In the genomic region with DNA sequence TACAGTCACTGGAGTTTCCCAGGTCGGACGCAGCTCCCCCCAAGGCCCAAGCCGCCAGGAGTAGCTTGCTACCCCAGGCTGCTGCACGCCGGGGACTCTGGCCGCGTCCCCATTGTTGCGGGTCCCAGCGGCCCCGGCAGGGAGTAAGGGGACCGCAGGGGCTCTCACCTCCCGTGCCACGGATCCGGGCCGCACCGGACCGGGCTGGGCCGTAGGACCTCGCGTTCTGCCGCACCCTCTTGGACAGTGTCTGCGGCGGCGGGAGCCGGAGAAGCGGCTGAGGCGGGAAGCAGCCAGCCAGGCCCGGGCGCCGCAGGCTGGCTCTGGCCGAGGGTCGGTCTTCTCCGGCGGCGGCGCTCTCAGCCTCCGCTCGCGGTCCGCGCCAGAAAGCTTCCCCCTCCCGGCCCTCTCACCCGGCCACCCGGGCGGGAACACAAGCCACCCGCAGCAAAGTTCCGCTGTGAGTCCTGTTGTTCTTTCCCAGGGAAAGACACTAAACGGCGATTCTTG, we compare ENCODE assay signal across 8 mouse cellular contexts. TPM values are rescaled to one million over a fixed set of nuclear protein-coding genes. Genes with fewer than 3 reads are reported as not detected.
DNase-seq lines count a peak whose midpoint lies in the region; ATAC-seq and TF ChIP-seq lines count a peak whose summit lies in the region.

A gene (minus strand): TSS at position 383 of the 510 bp plus-strand sequence.

- peak within 1 kb of the TSS; percentile 100 for H3K9ac ChIP-seq in forebrain, embryonic 16.5 days (replicated peaks; ENCODE audit: low read depth, low read length)
- H3K9ac ChIP-seq in neural tube, embryonic 14.5 days (replicated peaks; ENCODE audit: low read depth, low read length), result peak within 1 kb of the TSS; percentile 99

- peak; percentile 80 for DNase-seq in G1E (ENCODE audit: low spot score)
- DNase-seq in cerebellum, adult 18-20 months, result peak; percentile 82 to 93
- peak; percentile 62 for DNase-seq in heart, postnatal 25 days (ENCODE audit: low spot score)
- peak; percentile 77 to 82 for DNase-seq in layer of hippocampus, adult 18-20 months (ENCODE audit: low spot score in 2 of 2)
- DNase-seq in lung, adult 18-20 months, result peak; percentile 80 to 84

- H3K27ac ChIP-seq in forebrain, embryonic 16.5 days (ENCODE audit: low read length), result peak within 1 kb of the TSS; percentile 84
- peak within 1 kb of the TSS; percentile 84 for H3K27ac ChIP-seq in neural tube, embryonic 14.5 days (ENCODE audit: low read depth, low read length)
- peak within 1 kb of the TSS; percentile 96 for H3K27ac ChIP-seq in testis, adult 2 months (ENCODE audit: control insufficient read depth, insufficient read depth, low read depth, low read length)

- peaks cover 4% of the 10 kb centered on the region for H3K36me3 ChIP-seq in G1E (replicated peaks)
- no peaks in the 10 kb centered on the region for H3K36me3 ChIP-seq in forebrain, embryonic 16.5 days (ENCODE audit: control insufficient read depth, insufficient read depth)
- no peaks in the 10 kb centered on the region for H3K36me3 ChIP-seq in neural tube, embryonic 14.5 days (ENCODE audit: control insufficient read depth, insufficient read depth, low read length)
- no peaks in the 10 kb centered on the region for H3K36me3 ChIP-seq in testis, adult 2 months (ENCODE audit: control insufficient read depth, insufficient read depth, low read length)

- peak within 1 kb of the TSS; percentile 92 for H3K4me2 ChIP-seq in forebrain, embryonic 16.5 days (ENCODE audit: low read length)
- peak within 1 kb of the TSS; percentile 97 for H3K4me2 ChIP-seq in neural tube, embryonic 14.5 days (ENCODE audit: low read depth, low read length)

- H3K9me3 ChIP-seq in G1E (replicated peaks), result no peaks in the 10 kb centered on the region
- H3K9me3 ChIP-seq in forebrain, embryonic 16.5 days (ENCODE audit: control insufficient read depth, low read length), result no peaks in the 10 kb centered on the region
- H3K9me3 ChIP-seq in neural tube, embryonic 14.5 days (ENCODE audit: control insufficient read depth, low read length), result no peaks in the 10 kb centered on the region

- peaks cover 25% of the 10 kb centered on the region for H3K4me1 ChIP-seq in G1E (ENCODE audit: insufficient read depth, low read depth, low read length)
- peaks cover 14% of the 10 kb centered on the region for H3K4me1 ChIP-seq in forebrain, embryonic 16.5 days (replicated peaks; ENCODE audit: control insufficient read depth, insufficient read depth, low read length)
- peaks cover 6% of the 10 kb centered on the region; the same call in 1 of the 2 replicates for H3K4me1 ChIP-seq in neural tube, embryonic 14.5 days (ENCODE audit: control insufficient read depth, insufficient read depth, low read length)
- H3K4me1 ChIP-seq in testis, adult 2 months (ENCODE audit: control insufficient read depth, insufficient read depth, low read length), result peaks cover 8% of the 10 kb centered on the region

- intact Hi-C loops in heart, postnatal 25 days (cut with DNase I), result loop anchor here (2.0 kb wide), 1 partner anchor 32 kb away; a partner anchor contains a TSS

- no peak for TF ChIP-seq CTCF in G1E (IDR thresholded peaks at IDR 0.05; ENCODE audit: low read depth, low read length)
- TF ChIP-seq CTCF in testis, adult 2 months (IDR thresholded peaks at IDR 0.05; ENCODE audit: control insufficient read depth, insufficient read depth, insufficient replicate concordance, low read depth, low read length), result no peak

- peak; percentile 74 for TF ChIP-seq POLR2A in testis, adult 2 months (IDR thresholded peaks at IDR 0.05; ENCODE audit: control insufficient read depth, low read depth, low read length)

- H3K4me3 ChIP-seq in G1E (ENCODE audit: low read depth, low read length), result peak within 1 kb of the TSS; percentile 95
- H3K4me3 ChIP-seq in forebrain, embryonic 16.5 days (replicated peaks; ENCODE audit: low read length), result peak within 1 kb of the TSS; percentile 94
- peak within 1 kb of the TSS; percentile 100 for H3K4me3 ChIP-seq in neural tube, embryonic 14.5 days (ENCODE audit: low read depth, low read length)
- H3K4me3 ChIP-seq in testis, adult 2 months (ENCODE audit: control insufficient read depth, low read depth, low read length), result peak within 1 kb of the TSS; percentile 100

- peaks cover 14% of the 10 kb centered on the region for H3K27me3 ChIP-seq in G1E (ENCODE audit: insufficient read depth, low read length)
- H3K27me3 ChIP-seq in forebrain, embryonic 16.5 days (replicated peaks; ENCODE audit: control insufficient read depth, insufficient read depth, low read length), result no peaks in the 10 kb centered on the region
- no peaks in the 10 kb centered on the region for H3K27me3 ChIP-seq in neural tube, embryonic 14.5 days (ENCODE audit: control insufficient read depth, insufficient read depth, low read length)
- no peaks in the 10 kb centered on the region for H3K27me3 ChIP-seq in testis, adult 2 months (ENCODE audit: control insufficient read depth, insufficient read depth, low read length)

- ATAC-seq in G1E (ENCODE audit: extremely low read depth, insufficient number of reproducible peaks, low FRiP score, poor library complexity, severe bottlenecking), result peak; percentile 45
- ATAC-seq in forebrain, embryonic 16.5 days, result peak; percentile 94
- ATAC-seq in neural tube, embryonic 14.5 days (ENCODE audit: low read depth), result peak; percentile 89

- WGBS in forebrain, embryonic 16.5 days, result under 1% methylated on average over 40 of the region's 49 CpGs
- WGBS in neural tube, embryonic 14.5 days, result under 1% methylated on average over 48 of the region's 49 CpGs

RNA-seq across cellular contexts. Expression of the gene that starts here (rescaled TPM):
- total RNA-seq in G1E (2014; fragmentation: Nextera tagmentation) (28.8 and 32.6 TPM in 2 replicates), G1E (2017) (13.8 and 21.0 TPM in 2 replicates)
- 7.4 and 8.7 TPM in 2 replicates for polyA plus RNA-seq in G1E (2012)
- 6.9 and 8.7 TPM in 2 replicates for polyA plus RNA-seq in forebrain, embryonic 16.5 days (2015; fragmentation: Nextera tagmentation; extraction: Ambion mirVana)
- total RNA-seq in heart, postnatal 25 days (2021), result 1 to 10 TPM; 9.0 to 9.6 TPM
- total RNA-seq in layer of hippocampus, adult 18-20 months (2021), result 10 to 100 TPM; 15.4 to 16.6 TPM
- polyA plus RNA-seq in neural tube, embryonic 14.5 days (2014; fragmentation: Nextera tagmentation; extraction: Ambion mirVana), result 5.7 and 6.4 TPM in 2 replicates
- 13.1 and 18.2 TPM in 2 replicates for polyA plus RNA-seq in testis, adult 2 months (2012; rRNA removed)

Comparison
In these comparisons a context has a peak if more than half of its experiments do, and no peak if none do; other contexts are left out.
1. Peak in every context shown above with its lines: DNase-seq, ATAC-seq, H3K4me3 ChIP-seq and H3K27ac ChIP-seq.